Comparison of ENCODE assay signal across 26 mouse cellular contexts in genomic region chr7:87227051-87227948, GRCm38 (mm10). TPM values are rescaled to one million over a fixed set of nuclear protein-coding genes. Genes with fewer than 3 reads are reported as not detected.
A peak's percentile ranks its signal among the peaks of the same experiment; 100 is the strongest.
DNase-seq lines count a peak whose midpoint lies in the region; ATAC-seq and TF ChIP-seq lines count a peak whose summit lies in the region.
"Had no signal": no experiment of that assay in that cellular context is flagged by ENCODE, and none has a peak within 500 bp of the region (broad histone marks: within the 10 kb centered on the region; RNA-seq: fewer than 3 reads in every experiment).

No protein-coding gene starts in this region.

- H3K27ac ChIP-seq in lung, embryonic 14.5 days (ENCODE audit: low read depth): peak overlapping the region; percentile 75
- peak overlapping the region; percentile 87 for H3K27ac ChIP-seq in lung, embryonic 16.5 days (ENCODE audit: low read length)
- H3K27ac ChIP-seq: embryonic facial prominence, embryonic 13.5 days; embryonic facial prominence, embryonic 15.5 days; forebrain, embryonic 10.5 days; forebrain, embryonic 12.5 days had no signal

- no peaks in the 10 kb centered on the region for H3K27me3 ChIP-seq in lung, embryonic 14.5 days (ENCODE audit: insufficient read depth, low read length)
- H3K27me3 ChIP-seq in lung, embryonic 16.5 days (ENCODE audit: control insufficient read depth, insufficient read depth, low read depth, low read length): no peaks in the 10 kb centered on the region
- H3K27me3 ChIP-seq: embryonic facial prominence, embryonic 13.5 days; embryonic facial prominence, embryonic 15.5 days; forebrain, embryonic 12.5 days had no signal

- H3K4me1 ChIP-seq in lung, embryonic 14.5 days (ENCODE audit: insufficient read depth): no peaks in the 10 kb centered on the region
- H3K4me1 ChIP-seq in lung, embryonic 16.5 days (replicated peaks; ENCODE audit: control insufficient read depth, insufficient read depth, low read length): no peaks in the 10 kb centered on the region
- H3K4me1 ChIP-seq in lung, adult 2 months (ENCODE audit: control insufficient read depth, insufficient read depth, low read length): no peaks in the 10 kb centered on the region
- H3K4me1 ChIP-seq: embryonic facial prominence, embryonic 13.5 days; embryonic facial prominence, embryonic 15.5 days; forebrain, embryonic 10.5 days; forebrain, embryonic 12.5 days had no signal

- no peak overlapping the region for H3K9ac ChIP-seq in lung, embryonic 14.5 days
- no peak overlapping the region for H3K9ac ChIP-seq in lung, embryonic 16.5 days (ENCODE audit: low read length)
- H3K9ac ChIP-seq: embryonic facial prominence, embryonic 13.5 days; embryonic facial prominence, embryonic 15.5 days; forebrain, embryonic 12.5 days had no signal

- WGBS in lung, embryonic 14.5 days: 41% methylated on average over 4 of the region's 4 CpGs
- WGBS in lung, embryonic 16.5 days: 53% methylated on average over 4 of the region's 4 CpGs
- WGBS in lung, adult 2 months: 66% methylated on average over 4 of the region's 4 CpGs

- TF ChIP-seq CTCF in lung, embryonic 14.5 days (IDR thresholded peaks at IDR 0.05; ENCODE audit: low read depth): no peak
- TF ChIP-seq CTCF in lung, adult 2 months (IDR thresholded peaks at IDR 0.05; ENCODE audit: insufficient read depth, low read length): no peak

- ATAC-seq in lung, embryonic 14.5 days (ENCODE audit: insufficient read depth): peak; percentile 81
- peak; percentile 88 for ATAC-seq in lung, embryonic 16.5 days (ENCODE audit: low read depth)
- no peak for ATAC-seq in CD4-positive, CD25-positive, alpha-beta regulatory T cell, adult 4 months
- ATAC-seq: forebrain, embryonic 14.5 days had no signal

- no peak overlapping the region for H3K4me2 ChIP-seq in lung, embryonic 14.5 days
- no peak overlapping the region for H3K4me2 ChIP-seq in lung, embryonic 16.5 days (ENCODE audit: low read depth, low read length)
- H3K4me2 ChIP-seq: embryonic facial prominence, embryonic 13.5 days; embryonic facial prominence, embryonic 15.5 days; forebrain, embryonic 12.5 days had no signal

- TF ChIP-seq POLR2A in lung, adult 2 months (IDR thresholded peaks at IDR 0.05; ENCODE audit: borderline replicate concordance, extremely low read depth, low read depth, low read length): no peak

- no peaks in the 10 kb centered on the region for H3K9me3 ChIP-seq in lung, embryonic 14.5 days (ENCODE audit: low read depth, low read length)
- no peaks in the 10 kb centered on the region; the same call in 1 of the 2 replicates for H3K9me3 ChIP-seq in lung, embryonic 16.5 days (ENCODE audit: control insufficient read depth, low read length)
- H3K9me3 ChIP-seq: embryonic facial prominence, embryonic 13.5 days; embryonic facial prominence, embryonic 15.5 days; forebrain, embryonic 10.5 days; forebrain, embryonic 12.5 days had no signal

- peak; percentile 85 for DNase-seq in lung, embryonic 14.5 days
- no peak for DNase-seq in lung, adult 18-20 months
- DNase-seq in lung, adult 2 months: no peak
- DNase-seq in lung, postnatal 14 days: peak; percentile 26
- DNase-seq in left cerebral cortex, adult 18-20 months (ENCODE audit: low spot score in 2 of 2): no peak
- DNase-seq: adrenal gland, adult 2 months; adrenal gland, postnatal 10 days; adrenal gland, postnatal 25 days; B cell, adult 2 months; cerebellum, adult 11 months; cerebellum, adult 18-20 months; cerebellum, adult 8-10 months; cerebellum, adult 9-11 months; cerebellum, postnatal 14 days; cerebellum, postnatal 36 days; embryo, embryonic 11 days had no signal

- H3K4me3 ChIP-seq in lung, embryonic 14.5 days (ENCODE audit: low read depth, low read length): no peak overlapping the region
- no peak overlapping the region for H3K4me3 ChIP-seq in lung, embryonic 16.5 days (ENCODE audit: low read length)
- no peak overlapping the region for H3K4me3 ChIP-seq in lung, adult 2 months (replicated peaks; ENCODE audit: extremely low read depth, low read depth, low read length)
- H3K4me3 ChIP-seq: embryonic facial prominence, embryonic 13.5 days; embryonic facial prominence, embryonic 15.5 days; erythroblast, embryonic 14.5 days; forebrain, embryonic 10.5 days; forebrain, embryonic 12.5 days had no signal

- H3K36me3 ChIP-seq in lung, embryonic 14.5 days (ENCODE audit: insufficient read depth): no peaks in the 10 kb centered on the region
- no peaks in the 10 kb centered on the region for H3K36me3 ChIP-seq in lung, embryonic 16.5 days (ENCODE audit: control insufficient read depth, insufficient read depth, low read length)
- H3K36me3 ChIP-seq: embryonic facial prominence, embryonic 13.5 days; embryonic facial prominence, embryonic 15.5 days; forebrain, embryonic 10.5 days; forebrain, embryonic 12.5 days had no signal

RNA-seq across cellular contexts. Expression of gene Nox4, which starts 18.6 kb away (rescaled TPM):
- 10.6 and 11.0 TPM in 2 replicates for polyA plus RNA-seq in lung, embryonic 14.5 days (2014; fragmentation: Nextera tagmentation; extraction: Ambion mirVana)
- 9.5 and 10.4 TPM in 2 replicates for polyA plus RNA-seq in lung, embryonic 16.5 days (2015; fragmentation: Nextera tagmentation; extraction: Ambion mirVana)
- 14.8 and 20.7 TPM in 2 replicates for polyA plus RNA-seq in lung, adult 2 months (2012; rRNA removed)
- under 1 TPM in 1 of 2 experiments, not detected in 1; 0.16 TPM for total RNA-seq in left cerebral cortex, adult 18-20 months (2021)
- not detected for polyA plus RNA-seq in CD4-positive, CD25-positive, alpha-beta regulatory T cell, adult 4 months (2017; shearing (Covaris generic))
- total RNA-seq: common myeloid progenitor, adult 5-6 weeks; MEL had no signal
- polyA plus RNA-seq: erythroblast, embryonic 14.5 days had no signal

Comparison
In these comparisons a context has a peak if more than half of its experiments do, and no peak if none do; other contexts are left out.
1. DNase-seq: peak in lung, embryonic 14.5 days (single experiment) and lung, postnatal 14 days (single experiment); none in lung, adult 18-20 months (0 of 2), lung, adult 2 months (single experiment) and left cerebral cortex, adult 18-20 months (0 of 2).
2. RNA of gene Nox4, which starts 18.6 kb away (polyA plus RNA-seq): 14.8 to 20.7 TPM in lung, adult 2 months, 10.6 to 11.0 TPM in lung, embryonic 14.5 days and 9.5 to 10.4 TPM in lung, embryonic 16.5 days; not detected in CD4-positive, CD25-positive, alpha-beta regulatory T cell, adult 4 months; every median in the first group is over 10 times any median in the second.